Mouse (Mus musculus) forebrain, embryonic 15.5 days (tissue): Measurements from ENCODE around the gene Krtap5-2. TPM values are rescaled to one million over a fixed set of nuclear protein-coding genes. Genes with fewer than 3 reads are reported as not detected.
"Not testable (repeated sequence)": the region's sequence is repeated elsewhere in the genome, so short reads cannot be mapped to it uniquely, and the experiment has no call there.

Experiments used
- ATAC-seq: fragments of 200-750 bp; cut with Nextera tagmentation; replicated peaks from 2 replicates; pipeline ENCODE4 v1.8.0; 2017; ENCODE audit warnings: mild to moderate bottlenecking, moderate TSS enrichment, moderate library complexity
- H3K27ac ChIP-seq: fragments of 300-500 bp; sonication (generic); replicated peaks from 2 replicates; pipeline ENCODE4 v1.5.1; 2015; ENCODE audit warnings: mild to moderate bottlenecking, inconsistent platforms
- H3K27me3 ChIP-seq: fragments of 300-500 bp; sonication (generic); 2 replicates; pipeline ENCODE4 v1.6.1; 2015; ENCODE audit warnings: inconsistent platforms
- H3K36me3 ChIP-seq: fragments of 300-500 bp; sonication (generic); 2 replicates; pipeline ENCODE4 v1.6.1; 2015; ENCODE audit warnings: mild to moderate bottlenecking, inconsistent platforms
- H3K4me1 ChIP-seq: fragments of 300-500 bp; sonication (generic); 2 replicates; pipeline ENCODE4 v1.6.1; 2015; ENCODE audit warnings: inconsistent platforms
- H3K4me2 ChIP-seq: fragments of 300-500 bp; sonication (generic); replicated peaks from 2 replicates; pipeline ENCODE4 v1.6.1; 2015; ENCODE audit warnings: mild to moderate bottlenecking, inconsistent platforms
- H3K4me3 ChIP-seq: fragments of 300-500 bp; sonication (generic); 2 replicates; pipeline ENCODE4 v1.5.1; 2015; ENCODE audit warnings: mild to moderate bottlenecking, inconsistent platforms
- H3K9ac ChIP-seq: fragments of 300-500 bp; sonication (generic); replicated peaks from 2 replicates; pipeline ENCODE4 v1.6.1; 2015; ENCODE audit warnings: mild to moderate bottlenecking, inconsistent platforms
- H3K9me3 ChIP-seq: fragments of 300-500 bp; sonication (generic); 2 replicates; pipeline ENCODE4 v1.6.1; 2016; ENCODE audit warnings: inconsistent platforms
- WGBS: fragments of 180-500 bp; shearing (Covaris S2); methylation state at CpG from one replicate; pipeline ENCODE4 v1.1.7; 2015; ENCODE audit warnings: mixed read lengths; 5-methylcytosine and 5-hydroxymethylcytosine counted together
- polyA plus RNA-seq: library from polyadenylated mRNA; unstranded; fragments of >200 nt; fragmentation: Nextera tagmentation; extraction: Ambion mirVana; gene quantifications from 2 replicates; pipeline ENCODE4 v1.2.1, GENCODE M21; 2015

Krtap5-2 gene
- not detected in 2 replicates for polyA plus RNA-seq

GRCm38 (mm10) chr7:142175905-142176304, at the start of gene Krtap5-2:
Gene Krtap5-2 (minus strand): TSS chr7:142176005.
- ATAC-seq, H3K4me2 ChIP-seq, H3K4me1 ChIP-seq, H3K27me3 ChIP-seq, H3K9ac ChIP-seq, H3K27ac ChIP-seq, H3K9me3 ChIP-seq, H3K36me3 ChIP-seq, H3K4me3 ChIP-seq: not testable (repeated sequence)

DNA sequence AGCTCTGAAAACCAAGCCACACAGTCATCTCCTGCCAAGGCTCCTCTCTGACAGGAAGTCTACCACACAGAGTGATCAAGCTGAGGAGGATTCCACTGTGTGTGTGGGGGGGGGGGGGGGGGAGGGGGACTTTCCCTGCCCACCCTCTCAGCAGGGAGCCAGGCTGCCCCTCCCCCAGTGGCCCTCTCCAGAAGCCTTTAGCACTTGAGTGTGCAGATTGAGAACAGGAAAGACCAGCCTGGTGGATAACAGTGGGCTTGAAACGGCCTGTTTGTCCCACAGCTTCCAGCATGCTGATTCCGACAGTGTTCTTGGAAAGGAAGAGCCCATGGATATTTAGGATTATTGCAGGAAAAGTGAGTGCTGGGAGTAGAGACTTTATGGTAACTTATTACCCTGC, 48.7 kb upstream of the Krtap5-2 start:
- ATAC-seq: no peak
- Histone ChIP-seq H3K27ac (no peak overlapping the region), H3K27me3 (no peaks in the 10 kb centered on the region), H3K9me3 (no peaks in the 10 kb centered on the region), H3K9ac (no peak overlapping the region), H3K4me2 (no peak overlapping the region), H3K4me1 (no peaks in the 10 kb centered on the region), H3K36me3 (no peaks in the 10 kb centered on the region), H3K4me3 (no peak overlapping the region)
- WGBS: 54% methylated on average over 2 of the region's 2 CpGs

- not testable (repeated sequence) for H3K4me3 ChIP-seq, H3K9me3 ChIP-seq, H3K9ac ChIP-seq, H3K36me3 ChIP-seq, H3K4me2 ChIP-seq, H3K27me3 ChIP-seq, H3K27ac ChIP-seq, ATAC-seq, H3K4me1 ChIP-seq
- WGBS: 50% methylated on average over 1 of the region's 1 CpGs
Observed at GRCm38 (mm10) chr7:142212136-142212535, 36.3 kb upstream of the Krtap5-2 start.

GRCm38 (mm10) chr7:142211559-142211958, 35.8 kb upstream of the Krtap5-2 start, which contains the start of gene Gm7579:
Gene Gm7579 (plus strand): TSS chr7:142211859.
- Histone ChIP-seq H3K27me3 (no peaks in the 10 kb centered on the region), H3K36me3 (no peaks in the 10 kb centered on the region), H3K9ac (no peak within 1 kb of the TSS), H3K9me3 (no peaks in the 10 kb centered on the region), H3K4me2 (no peak within 1 kb of the TSS), H3K4me3 (no peak within 1 kb of the TSS), H3K27ac (no peak within 1 kb of the TSS), H3K4me1 (no peaks in the 10 kb centered on the region)
- no peak for ATAC-seq
- 85% methylated on average over 1 of the region's 1 CpGs for WGBS

- H3K9ac ChIP-seq, H3K4me3 ChIP-seq, H3K36me3 ChIP-seq, H3K27ac ChIP-seq, H3K9me3 ChIP-seq, H3K4me2 ChIP-seq, H3K4me1 ChIP-seq, ATAC-seq, H3K27me3 ChIP-seq: not testable (repeated sequence)
- WGBS: 62% methylated on average over 5 of the region's 5 CpGs
Observed at GRCm38 (mm10) chr7:142206891-142207290, 31.1 kb upstream of the Krtap5-2 start.

- Histone ChIP-seq H3K36me3 (no peaks in the 10 kb centered on the region), H3K27ac (no peak overlapping the region), H3K4me2 (no peak overlapping the region), H3K27me3 (no peaks in the 10 kb centered on the region), H3K9ac (no peak overlapping the region), H3K4me3 (no peak overlapping the region), H3K9me3 (no peaks in the 10 kb centered on the region), H3K4me1 (no peaks in the 10 kb centered on the region)
- ATAC-seq: no peak
Observed at GRCm38 (mm10) chr7:142205488-142205887, 29.7 kb upstream of the Krtap5-2 start.

GRCm38 (mm10) chr7:142201064-142201463, 25.3 kb upstream of the Krtap5-2 start, which contains the start of gene Krtap5-3:
Gene Krtap5-3 (plus strand): TSS chr7:142201364.
- 76% methylated on average over 1 of the region's 1 CpGs for WGBS
- Histone ChIP-seq H3K27me3 (no peaks in the 10 kb centered on the region), H3K36me3 (no peaks in the 10 kb centered on the region), H3K9ac (no peak within 1 kb of the TSS), H3K9me3 (no peaks in the 10 kb centered on the region), H3K4me1 (no peaks in the 10 kb centered on the region), H3K27ac (no peak within 1 kb of the TSS), H3K4me2 (no peak within 1 kb of the TSS), H3K4me3 (no peak within 1 kb of the TSS)
- no peak for ATAC-seq

DNA sequence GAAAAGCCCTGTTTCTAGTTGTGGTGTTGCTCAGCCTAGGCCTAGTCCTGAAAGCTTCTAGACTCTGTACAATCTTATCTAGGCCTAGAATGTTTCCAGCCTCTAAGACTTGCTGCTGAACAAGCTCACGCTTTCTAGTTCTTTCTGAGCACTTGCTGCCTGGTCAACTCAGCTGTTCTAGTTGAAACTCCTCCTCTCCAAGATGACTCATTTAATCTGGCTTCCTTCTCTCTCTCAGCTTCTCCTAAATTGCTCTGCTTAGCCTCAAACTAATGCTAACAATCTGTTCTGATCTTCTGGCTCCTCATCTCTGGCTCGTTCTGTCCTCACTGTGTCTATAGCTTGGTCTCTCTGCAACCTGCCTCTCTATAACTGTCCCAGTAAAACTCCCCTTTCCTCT, 22.9 kb upstream of the Krtap5-2 start:
- 82% methylated on average over 2 of the region's 2 CpGs for WGBS
- H3K27ac ChIP-seq: no peak overlapping the region
- H3K36me3 ChIP-seq: no peaks in the 10 kb centered on the region
- ATAC-seq: no peak
- H3K4me3 ChIP-seq: no peak overlapping the region
- no peaks in the 10 kb centered on the region for H3K4me1 ChIP-seq
- H3K9ac ChIP-seq: no peak overlapping the region
- no peak overlapping the region for H3K4me2 ChIP-seq
- H3K9me3 ChIP-seq: no peaks in the 10 kb centered on the region
- H3K27me3 ChIP-seq: no peaks in the 10 kb centered on the region

- no peak for ATAC-seq
- Histone ChIP-seq H3K9me3 (no peaks in the 10 kb centered on the region), H3K4me1 (no peaks in the 10 kb centered on the region), H3K9ac (no peak within 1 kb of the TSS), H3K4me3 (no peak within 1 kb of the TSS), H3K27ac (no peak within 1 kb of the TSS), H3K27me3 (no peaks in the 10 kb centered on the region), H3K4me2 (no peak within 1 kb of the TSS), H3K36me3 (no peaks in the 10 kb centered on the region)
- 47% methylated on average over 2 of the region's 2 CpGs for WGBS
Observed at GRCm38 (mm10) chr7:142190289-142190688, 14.5 kb upstream of the Krtap5-2 start, which contains the start of gene Gm10153. Gene Gm10153 (minus strand): TSS chr7:142190389.

- WGBS: 31% methylated on average over 2 of the region's 2 CpGs
- no peak overlapping the region for H3K4me3 ChIP-seq
- H3K9me3 ChIP-seq: no peaks in the 10 kb centered on the region
- ATAC-seq: no peak
- H3K9ac ChIP-seq: no peak overlapping the region
- H3K4me1 ChIP-seq: no peaks in the 10 kb centered on the region
- H3K4me2 ChIP-seq: no peak overlapping the region
- no peaks in the 10 kb centered on the region for H3K27me3 ChIP-seq
- H3K36me3 ChIP-seq: no peaks in the 10 kb centered on the region
- no peak overlapping the region for H3K27ac ChIP-seq
Observed at GRCm38 (mm10) chr7:142188156-142188555, 12.4 kb upstream of the Krtap5-2 start.

GRCm38 (mm10) chr7:142181021-142181420, 5.2 kb upstream of the Krtap5-2 start:
- Histone ChIP-seq H3K9ac (no peak overlapping the region), H3K9me3 (no peaks in the 10 kb centered on the region), H3K4me3 (no peak overlapping the region), H3K36me3 (no peaks in the 10 kb centered on the region), H3K27me3 (no peaks in the 10 kb centered on the region), H3K4me2 (no peak overlapping the region), H3K27ac (no peak overlapping the region), H3K4me1 (no peaks in the 10 kb centered on the region)
- ATAC-seq: no peak
- WGBS: 43% methylated on average over 1 of the region's 1 CpGs

GRCm38 (mm10) chr7:142178685-142179084, 2.9 kb upstream of the Krtap5-2 start:
- no peak for ATAC-seq
- Histone ChIP-seq H3K4me3 (no peak overlapping the region), H3K27ac (no peak overlapping the region), H3K4me2 (no peak overlapping the region), H3K27me3 (no peaks in the 10 kb centered on the region), H3K9ac (no peak overlapping the region), H3K36me3 (no peaks in the 10 kb centered on the region), H3K4me1 (no peaks in the 10 kb centered on the region), H3K9me3 (no peaks in the 10 kb centered on the region)
- 69% methylated on average over 1 of the region's 1 CpGs for WGBS

DNA sequence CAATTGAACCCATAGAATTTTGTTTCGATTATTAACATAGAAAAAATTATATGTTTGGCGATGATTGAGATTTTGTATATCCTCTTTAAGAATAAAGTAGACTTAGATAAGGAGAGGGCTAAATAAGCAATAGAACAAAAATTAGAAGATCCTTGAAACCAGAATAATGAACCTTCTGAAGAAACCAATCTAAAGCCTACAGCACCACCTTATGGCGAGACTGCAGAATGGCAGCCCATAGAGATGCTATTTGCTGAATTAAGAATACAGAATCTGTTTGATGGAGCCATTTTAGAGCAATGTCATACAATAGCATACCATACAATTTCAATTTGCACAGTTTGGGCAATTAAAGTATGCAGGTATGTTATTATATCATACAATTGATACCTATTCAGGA, 6.0 kb downstream of the Krtap5-2 start:
- ATAC-seq: no peak
- Histone ChIP-seq H3K27ac (no peak overlapping the region), H3K4me3 (no peak overlapping the region), H3K27me3 (no peaks in the 10 kb centered on the region), H3K9me3 (no peaks in the 10 kb centered on the region), H3K4me2 (no peak overlapping the region), H3K36me3 (no peaks in the 10 kb centered on the region), H3K4me1 (no peaks in the 10 kb centered on the region), H3K9ac (no peak overlapping the region)
- 53% methylated on average over 3 of the region's 3 CpGs for WGBS
